Mouse (Mus musculus) liver, embryonic 18 days (tissue): ENCODE data around the gene Sap30bp. TPM values are rescaled to one million over a fixed set of nuclear protein-coding genes. Genes with fewer than 3 reads are reported as not detected.

Experiments
- polyA plus RNA-seq: library from polyadenylated mRNA; depleted of rRNA; stranded (reverse); fragments of >200 nt; gene quantifications from 2 replicates; pipeline ENCODE4 v1.2.3, GENCODE M21; 2012; rRNA removed

Gene Sap30bp
- polyA plus RNA-seq = 18.6 and 21.1 TPM in 2 replicates

GRCm38 (mm10) chr11:115933108-115933746 lies at the start of gene Sap30bp, which contains the start of gene Recql5:
Sap30bp (plus strand) TSS chr11:115933282.
Recql5 (minus strand) TSS chr11:115933477.

DNA sequence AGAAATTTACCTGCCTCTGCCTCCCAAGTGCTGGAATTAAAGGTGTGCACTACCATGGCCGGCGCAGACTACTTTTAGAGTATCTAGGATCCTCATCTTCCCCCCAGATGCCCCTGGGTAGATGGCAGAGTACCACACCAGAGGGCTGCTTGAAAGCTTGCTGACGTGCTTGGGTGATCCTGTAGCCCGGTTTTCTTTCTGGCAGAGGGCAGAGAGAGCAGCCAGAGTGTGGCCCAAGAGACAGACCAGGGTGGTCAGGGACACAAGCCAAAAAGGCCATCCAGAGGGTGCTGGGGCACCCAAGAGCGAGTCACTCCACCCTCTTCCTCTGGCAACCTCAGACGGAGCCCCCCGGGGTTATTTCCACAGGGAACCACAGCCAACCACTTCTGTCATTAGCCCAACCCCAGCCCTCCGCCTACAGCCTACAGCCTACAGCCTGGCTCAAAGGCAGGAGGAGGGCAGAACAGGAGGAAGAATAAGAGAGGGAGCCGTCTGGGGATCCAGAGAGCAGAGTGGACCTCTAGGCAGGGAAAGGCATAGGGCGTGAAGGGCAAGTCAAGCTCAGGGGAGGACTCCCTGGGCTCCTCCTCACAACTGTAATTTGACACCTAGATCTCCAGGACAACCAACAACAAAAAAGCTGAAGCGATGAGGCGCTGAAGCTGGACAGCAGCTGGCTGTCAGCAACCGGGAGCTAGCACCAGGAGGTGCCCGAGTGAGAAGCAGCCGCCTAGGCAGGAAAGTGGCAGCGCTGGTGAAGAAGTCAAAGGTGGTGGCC lies 33.4 kb upstream of the Sap30bp start, which contains the start of gene Smim5:
Gene Smim5 (plus strand): TSS at position 481 of the 781 bp plus-strand sequence.

GRCm38 (mm10) chr11:115911632-115912376 lies 21.3 kb upstream of the Sap30bp start, which contains the start of gene Smim6:
Smim6 (plus strand) TSS chr11:115912017.

DNA sequence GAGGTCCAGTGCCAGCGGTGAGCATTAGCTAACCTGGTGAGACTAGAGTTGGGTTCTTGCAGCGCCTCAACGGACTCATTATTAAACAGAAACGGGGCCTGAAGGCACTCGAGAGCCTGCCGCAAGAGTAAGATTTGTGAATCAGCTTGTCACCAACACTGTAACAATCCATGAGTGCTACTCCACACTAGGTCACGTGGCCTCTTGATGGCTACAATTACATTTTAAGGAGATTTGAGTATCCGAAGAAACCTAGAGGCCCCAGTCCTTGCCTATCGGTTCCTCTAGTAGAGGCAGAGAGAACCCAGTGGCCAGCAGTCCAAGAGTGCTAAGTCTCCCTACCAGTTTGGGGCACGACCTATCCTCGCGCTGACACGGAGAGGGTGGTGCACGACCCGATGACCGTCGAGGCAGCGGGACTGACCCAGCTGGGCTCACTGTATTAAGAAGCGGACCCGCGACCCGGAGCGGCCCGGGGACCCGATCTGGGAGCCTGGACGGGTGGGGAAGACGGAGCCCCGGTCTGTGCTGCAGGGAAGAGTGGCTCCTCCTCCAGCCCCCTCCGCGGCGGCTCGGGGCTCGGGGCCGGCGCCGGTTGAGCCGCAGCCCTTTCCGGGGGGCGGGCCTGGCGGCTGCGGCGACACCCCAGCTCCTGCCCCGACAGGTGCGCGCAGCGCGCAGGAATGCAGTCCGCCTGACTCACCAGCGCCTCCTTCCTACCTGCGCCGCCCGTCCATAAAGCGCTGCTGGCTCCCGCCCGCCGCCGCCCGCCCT lies 41.4 kb downstream of the Sap30bp start, which contains the start of gene Itgb4:
Gene Itgb4 (plus strand): TSS at position 401 of the 774 bp plus-strand sequence.

GRCm38 (mm10) chr11:116012262-116012947 lies 79.3 kb downstream of the Sap30bp start, which contains the start of gene Galk1:
Galk1 (minus strand) TSS chr11:116012719.

Other genes with a start within 250 kb of the Sap30bp start
- gene Grb2, start 224.7 kb upstream of the Sap30bp start, polyA plus RNA-seq = 22.1 and 25.3 TPM in 2 replicates
- 7.4 and 8.5 TPM in 2 replicates for gene Tmem94, start 167.8 kb upstream of the Sap30bp start, polyA plus RNA-seq
- 4.7 and 5.5 TPM in 2 replicates for gene Caskin2, start 119.6 kb upstream of the Sap30bp start, polyA plus RNA-seq
- gene Tsen54, start 118.6 kb upstream of the Sap30bp start, polyA plus RNA-seq = 8.9 and 9.4 TPM in 2 replicates
- gene Llgl2, start 109.2 kb upstream of the Sap30bp start, polyA plus RNA-seq = 23.6 and 26.0 TPM in 2 replicates
- gene Myo15b, start 74.9 kb upstream of the Sap30bp start, polyA plus RNA-seq = 1.1 and 1.3 TPM in 2 replicates
- gene Smim5, start 33.3 kb upstream of the Sap30bp start, polyA plus RNA-seq = 9.2 and 10.1 TPM in 2 replicates
- 0.96 and 1.1 TPM in 2 replicates for gene Smim6, start 21.3 kb upstream of the Sap30bp start, polyA plus RNA-seq
- gene Recql5, start 195 bp downstream of the Sap30bp start, polyA plus RNA-seq = 6.0 and 6.8 TPM in 2 replicates
- 0.21 and 0.23 TPM in 2 replicates for gene Itgb4, start 41.4 kb downstream of the Sap30bp start, polyA plus RNA-seq
- 104 TPM in 2 replicates for gene Galk1, start 79.4 kb downstream of the Sap30bp start, polyA plus RNA-seq
- gene H3f3b, start 94.7 kb downstream of the Sap30bp start, polyA plus RNA-seq = 210 and 217 TPM in 2 replicates
- 9.9 and 13.0 TPM in 2 replicates for gene Unk, start 97.0 kb downstream of the Sap30bp start, polyA plus RNA-seq
- gene Unc13d, start 144.7 kb downstream of the Sap30bp start, polyA plus RNA-seq = 9.5 and 10.8 TPM in 2 replicates
- 48.7 and 52.4 TPM in 2 replicates for gene Wbp2, start 153.7 kb downstream of the Sap30bp start, polyA plus RNA-seq
- 8.2 and 8.4 TPM in 2 replicates for gene Trim47, start 193.9 kb downstream of the Sap30bp start, polyA plus RNA-seq
- 2.0 and 2.3 TPM in 2 replicates for gene Trim65, start 197.8 kb downstream of the Sap30bp start, polyA plus RNA-seq
- gene Mrpl38, start 205.6 kb downstream of the Sap30bp start, polyA plus RNA-seq = 18.9 and 19.5 TPM in 2 replicates
- gene Fbf1, start 234.9 kb downstream of the Sap30bp start, polyA plus RNA-seq = 6.7 and 6.8 TPM in 2 replicates